Mouse (Mus musculus) forebrain, embryonic 13.5 days (tissue): ENCODE measurements around the gene Ank2. TPM values are rescaled to one million over a fixed set of nuclear protein-coding genes. Genes with fewer than 3 reads are reported as not detected.

Experiments
- ATAC-seq: fragments of 200-750 bp; cut with Nextera tagmentation; 2 replicates; pipeline ENCODE4 v1.8.0; 2017
- H3K27ac ChIP-seq: fragments of 300-500 bp; sonication (generic); 2 replicates; pipeline ENCODE4 v1.5.1; 2015; ENCODE audit warnings: inconsistent platforms, mild to moderate bottlenecking, moderate library complexity
- H3K27me3 ChIP-seq: fragments of 300-500 bp; sonication (generic); 2 replicates; pipeline ENCODE4 v1.6.1; 2015; ENCODE audit warnings: mild to moderate bottlenecking, inconsistent platforms
- H3K36me3 ChIP-seq: fragments of 300-500 bp; sonication (generic); 2 replicates; pipeline ENCODE4 v1.6.1; 2015; ENCODE audit warnings: mild to moderate bottlenecking, inconsistent platforms; ENCODE audit not compliant: poor library complexity, severe bottlenecking
- H3K4me1 ChIP-seq: fragments of 300-500 bp; sonication (generic); 2 replicates; pipeline ENCODE4 v1.6.1; 2015; ENCODE audit warnings: inconsistent platforms
- H3K4me2 ChIP-seq: fragments of 300-500 bp; sonication (generic); 2 replicates; pipeline ENCODE4 v1.6.1; 2015; ENCODE audit warnings: inconsistent platforms, mild to moderate bottlenecking, moderate library complexity
- H3K4me3 ChIP-seq: fragments of 300-500 bp; sonication (generic); 2 replicates; pipeline ENCODE4 v1.5.1; 2015; ENCODE audit warnings: mild to moderate bottlenecking, inconsistent platforms
- H3K9ac ChIP-seq: fragments of 300-500 bp; sonication (generic); 2 replicates; pipeline ENCODE4 v1.6.1; 2015; ENCODE audit warnings: mild to moderate bottlenecking, inconsistent platforms
- H3K9me3 ChIP-seq: fragments of 300-500 bp; sonication (generic); replicated peaks from 2 replicates; pipeline ENCODE4 v1.6.1; 2016; ENCODE audit warnings: inconsistent platforms
- WGBS: fragments of 180-500 bp; shearing (Covaris S2); methylation state at CpG from one replicate; pipeline ENCODE4 v1.1.7; 2015; 5-methylcytosine and 5-hydroxymethylcytosine counted together
- microRNA counts: library from miRNA; unstranded; fragments of <30 nt; microRNA quantifications from one replicate; lab custom pipeline; 2016
- microRNA-seq: library from miRNA; unstranded; fragments of <30 nt; microRNA quantifications from one replicate; pipeline ENCODE4, GENCODE M21; 2016
- polyA plus RNA-seq: library from polyadenylated mRNA; unstranded; fragments of >200 nt; fragmentation: Nextera tagmentation; extraction: Ambion mirVana; gene quantifications from 2 replicates; pipeline ENCODE4 v1.2.1, GENCODE M21; 2015

Ank2 gene
- polyA plus RNA-seq, 1 experiment from 2014 or later = 125 TPM

- no peaks in the 10 kb centered on the region for H3K36me3 ChIP-seq
- H3K9ac ChIP-seq = no peak overlapping the region
- H3K27me3 ChIP-seq = no peaks in the 10 kb centered on the region
- H3K4me3 ChIP-seq = no peak overlapping the region
- no peak overlapping the region for H3K4me2 ChIP-seq
- peak; percentile 52; the same call in 1 of the 2 replicates for ATAC-seq
- H3K27ac ChIP-seq = no peak overlapping the region
- no peaks in the 10 kb centered on the region for H3K4me1 ChIP-seq
- H3K9me3 ChIP-seq = no peaks in the 10 kb centered on the region
These were observed 582.8 kb downstream of the Ank2 start for GRCm38 (mm10) chr3:126916381-126916780.

- H3K36me3 ChIP-seq = no peaks in the 10 kb centered on the region
- peak; percentile 89 for ATAC-seq
- no peak overlapping the region for H3K4me3 ChIP-seq
- WGBS = 10% methylated on average over 3 of the region's 3 CpGs
- no peak overlapping the region for H3K9ac ChIP-seq
- H3K27ac ChIP-seq = no peak overlapping the region
- no peaks in the 10 kb centered on the region for H3K9me3 ChIP-seq
- H3K4me2 ChIP-seq = no peak overlapping the region
- H3K4me1 ChIP-seq = no peaks in the 10 kb centered on the region
- H3K27me3 ChIP-seq = no peaks in the 10 kb centered on the region
These were observed 595.6 kb downstream of the Ank2 start for GRCm38 (mm10) chr3:126903543-126903942.

DNA sequence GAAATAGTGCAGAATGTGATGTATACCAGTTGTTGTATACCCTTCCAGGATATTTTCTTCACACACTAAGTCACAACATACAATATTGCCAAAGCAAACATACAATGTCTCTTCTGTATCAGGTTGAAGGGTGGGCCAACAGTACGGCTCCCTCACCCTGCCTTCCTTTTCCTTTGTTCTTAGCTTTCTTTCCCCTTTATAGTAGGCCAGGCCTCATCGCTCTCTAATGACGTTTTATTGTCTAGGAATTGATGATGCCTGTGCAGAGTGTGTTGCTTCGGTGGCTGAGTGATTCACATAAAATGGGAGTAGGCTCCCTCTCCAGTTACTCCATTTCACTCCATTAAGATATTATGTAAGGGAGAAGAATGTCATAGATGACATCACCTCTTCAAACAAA is 612.5 kb downstream of the Ank2 start:
- H3K9ac ChIP-seq = no peak overlapping the region
- no peaks in the 10 kb centered on the region for H3K4me1 ChIP-seq
- H3K27me3 ChIP-seq = no peaks in the 10 kb centered on the region
- no peak for ATAC-seq
- WGBS = 62% methylated on average over 4 of the region's 4 CpGs
- no peak overlapping the region for H3K4me2 ChIP-seq
- H3K4me3 ChIP-seq = no peak overlapping the region
- no peak overlapping the region for H3K27ac ChIP-seq
- H3K36me3 ChIP-seq = no peaks in the 10 kb centered on the region
- H3K9me3 ChIP-seq = no peaks in the 10 kb centered on the region

DNA sequence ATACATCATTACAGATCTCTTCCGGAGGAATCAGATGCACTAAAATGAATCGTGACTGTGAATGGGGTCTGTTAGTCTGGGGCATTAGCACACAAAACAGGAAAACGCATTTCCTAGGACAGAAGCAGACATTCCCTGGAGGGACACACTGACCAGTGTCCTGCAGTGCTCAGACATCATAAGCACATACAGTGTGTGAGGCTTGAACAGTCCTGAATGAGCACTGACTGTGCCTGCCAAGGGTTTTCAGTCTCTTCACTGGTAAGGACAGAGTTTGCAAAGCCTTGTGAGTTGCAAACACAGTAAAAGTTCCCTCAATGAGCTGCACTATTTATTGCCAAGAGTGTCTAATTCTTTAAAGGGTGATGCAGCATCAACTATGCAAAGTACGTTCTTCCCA is 613.1 kb downstream of the Ank2 start:
- no peak overlapping the region for H3K4me2 ChIP-seq
- H3K27me3 ChIP-seq = no peaks in the 10 kb centered on the region
- WGBS = 78% methylated on average over 4 of the region's 4 CpGs
- H3K4me1 ChIP-seq = no peaks in the 10 kb centered on the region
- no peaks in the 10 kb centered on the region for H3K9me3 ChIP-seq
- H3K27ac ChIP-seq = no peak overlapping the region
- no peak overlapping the region for H3K9ac ChIP-seq
- H3K4me3 ChIP-seq = no peak overlapping the region
- H3K36me3 ChIP-seq = no peaks in the 10 kb centered on the region
- no peak for ATAC-seq

DNA sequence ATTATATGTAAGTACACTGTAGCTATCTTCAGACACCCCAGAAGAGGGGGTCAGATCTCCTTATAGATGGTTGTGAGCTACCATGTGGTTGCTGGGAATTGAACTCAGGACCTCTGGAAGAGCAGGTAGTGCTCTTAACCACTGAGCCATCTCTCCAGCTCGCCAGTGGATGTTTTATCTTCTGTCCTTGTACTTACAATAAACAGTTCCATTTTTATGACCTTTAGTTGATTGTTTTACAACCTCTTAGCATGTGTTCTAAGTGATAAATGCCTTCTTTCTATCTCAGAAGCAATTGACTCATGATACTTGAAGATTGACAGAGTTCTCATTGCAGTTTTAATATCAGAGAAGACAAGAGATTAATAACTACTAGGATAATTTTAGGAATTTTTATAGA is 620.9 kb downstream of the Ank2 start:
- Histone ChIP-seq H3K4me3 (no peak overlapping the region), H3K27ac (no peak overlapping the region), H3K4me2 (no peak overlapping the region), H3K9ac (no peak overlapping the region), H3K27me3 (no peaks in the 10 kb centered on the region), H3K4me1 (no peaks in the 10 kb centered on the region), H3K9me3 (no peaks in the 10 kb centered on the region), H3K36me3 (no peaks in the 10 kb centered on the region)
- 62% methylated on average over 1 of the region's 1 CpGs for WGBS
- no peak for ATAC-seq

MicroRNAs encoded within 50 kb of the gene (microRNA counts, 519-probe panel; counts per million panel counts)
- microRNA mmu-miR-302a (lab: Ali Mortazavi, UCI) (177 counts per million, percentile 53 among the panel's probes with 10 or more counts), microRNA mmu-miR-302b (lab: Ali Mortazavi, UCI) (177 counts per million, percentile 53 among the panel's probes with 10 or more counts), microRNA mmu-miR-302c (lab: Ali Mortazavi, UCI) (177 counts per million, percentile 53 among the panel's probes with 10 or more counts), microRNA mmu-miR-302d (lab: Ali Mortazavi, UCI) (2,651 counts per million, percentile 62 among the panel's probes with 10 or more counts), microRNA mmu-miR-367 (lab: Ali Mortazavi, UCI) (2,343 counts per million, percentile 61 among the panel's probes with 10 or more counts)

Small RNA genes within 50 kb of the gene (microRNA-seq; reads per million reads assigned to microRNA genes)
- gene Gm44494 (not detected), gene Mir302a (320 reads per million, percentile 66 among the genes with 10 or more reads in this experiment), gene Mir302b (198 reads per million, percentile 59 among the genes with 10 or more reads in this experiment), gene Mir302c (24.7 reads per million, percentile 33 among the genes with 10 or more reads in this experiment), gene Mir302d (297 reads per million, percentile 65 among the genes with 10 or more reads in this experiment), gene Mir367 (not detected)

Other genes with a start within 250 kb of the Ank2 start
- gene Larp7, start 54.0 kb upstream of the Ank2 start, polyA plus RNA-seq = 58.2 and 59.1 TPM in 2 replicates
- gene Zgrf1, start 54.1 kb upstream of the Ank2 start, polyA plus RNA-seq = 9.2 and 10.6 TPM in 2 replicates
- 122 and 153 TPM in 2 replicates for gene Neurog2, start 133.8 kb upstream of the Ank2 start, polyA plus RNA-seq